Mouse (Mus musculus) embryonic fibroblast, embryonic 13.5 days (primary cell): ENCODE results near the gene Apmap.

Experiments
- CTCF ChIP-seq: IDR thresholded peaks from 2 replicates; pipeline ENCODE4 v1.5.1; 2011; ENCODE audit warnings: mild to moderate bottlenecking, control low read depth, low read length, moderate library complexity, borderline replicate concordance; ENCODE audit not compliant: insufficient read depth
- POLR2A ChIP-seq: IDR thresholded peaks from 2 replicates; pipeline ENCODE4 v1.6.1; 2011; ENCODE audit warnings: low read depth, mild to moderate bottlenecking, control low read depth, low read length, moderate library complexity

GRCm38 (mm10) chr2:150635877-150636446 is 27.6 kb upstream of the Apmap start:
- TF ChIP-seq POLR2A (no peak), CTCF (no peak)
